Mouse (Mus musculus) heart, adult 2 months (tissue): ENCODE measurements around the gene Cbr1. TPM values are rescaled to one million over a fixed set of nuclear protein-coding genes. Genes with fewer than 3 reads are reported as not detected.
"Not testable (repeated sequence)": the region's sequence is repeated elsewhere in the genome, so short reads cannot be mapped to it uniquely, and the experiment has no call there.

Source experiments
- DNase-seq, 2 experiments: peaks; one replicate each; pipeline ENCODE4 v3.0.0; 2021
- H3K27ac ChIP-seq: fragments of 200-600 bp; 2 replicates; pipeline ENCODE4 v1.8.1; 2022
- H3K27me3 ChIP-seq: fragments of 200-500 bp; 2 replicates; pipeline ENCODE4 v1.6.1; 2012; ENCODE audit warnings: mild to moderate bottlenecking, low read length, inconsistent platforms, mixed read lengths; ENCODE audit not compliant: control insufficient read depth, insufficient read depth
- H3K36me3 ChIP-seq: fragments of 200-500 bp; 2 replicates; pipeline ENCODE4 v1.6.1; 2012; ENCODE audit warnings: low read length, inconsistent platforms; ENCODE audit not compliant: control insufficient read depth, insufficient read depth
- H3K4me1 ChIP-seq: fragments of 200-500 bp; 2 replicates; pipeline ENCODE4 v1.6.1; 2011; ENCODE audit warnings: low read length; ENCODE audit not compliant: control insufficient read depth, insufficient read depth
- H3K4me3 ChIP-seq: fragments of 200-600 bp; 2 replicates; pipeline ENCODE4 v1.8.1; 2022
- H3K79me2 ChIP-seq: fragments of 200-500 bp; replicated peaks from 2 replicates; pipeline ENCODE4 v1.6.1; 2012; ENCODE audit warnings: mild to moderate bottlenecking, inconsistent platforms, low read length, moderate library complexity, mixed read lengths; ENCODE audit not compliant: control insufficient read depth, insufficient read depth
- H3K9ac ChIP-seq: fragments of 200-500 bp; 2 replicates; pipeline ENCODE4 v1.6.1; 2012; ENCODE audit warnings: low read depth, mild to moderate bottlenecking, control low read depth, inconsistent platforms, low read length, mixed read lengths
- CTCF ChIP-seq: fragments of 200-600 bp; IDR thresholded peaks from 2 replicates; pipeline ENCODE4 v1.8.1; 2022; ENCODE audit warnings: antibody characterized with exemption, mild to moderate bottlenecking, moderate library complexity
- EP300 ChIP-seq: fragments of 200-500 bp; IDR thresholded peaks from 2 replicates; pipeline ENCODE4 v1.6.1; 2011; ENCODE audit warnings: low read depth, low read length, control low read depth; ENCODE audit not compliant: insufficient read depth
- POLR2A ChIP-seq: fragments of 200-500 bp; IDR thresholded peaks from 2 replicates; pipeline ENCODE4 v1.6.1; 2011; ENCODE audit warnings: mild to moderate bottlenecking, low read depth, low read length, control low read depth; ENCODE audit not compliant: insufficient read depth
- WGBS: fragments of 180-500 bp; shearing (Covaris S2); methylation state at CpG from one replicate; pipeline ENCODE4 v1.1.7; 2018; 5-methylcytosine and 5-hydroxymethylcytosine counted together
- intact Hi-C: fragments of 180-260 bp; cut with DNase I; formaldehyde crosslinking; loops from one replicate; pipeline ENCODE4 v1.15.1; 2025
- polyA plus RNA-seq: library from polyadenylated mRNA; depleted of rRNA; stranded (reverse); fragments of >200 nt; gene quantifications from 2 replicates; pipeline ENCODE4 v1.2.3, GENCODE M21; 2012
- total RNA-seq, 2 experiments: library from RNA; stranded (reverse); gene quantifications; 2 replicates each; pipeline ENCODE4 v1.2.3; 2021

The Cbr1 gene
- total and polyA plus RNA-seq, 3 experiments = 28.3 to 45.5 (median 32.0) TPM

- H3K4me3 ChIP-seq = no peak overlapping the region
- H3K27ac ChIP-seq = no peak overlapping the region
- H3K4me1 ChIP-seq = no peaks in the 10 kb centered on the region
- no peaks in the 10 kb centered on the region for H3K27me3 ChIP-seq
- intact Hi-C loops = loop anchor here (10.0 kb wide), 1 partner anchor 150 kb away; no protein-coding TSS in a partner anchor
- WGBS = 22% methylated on average over 5 of the region's 5 CpGs
- no peaks in the 10 kb centered on the region for H3K79me2 ChIP-seq
- peak; percentile 56 to 78 for DNase-seq
- TF ChIP-seq EP300 (0 out of 2 replicates have a peak, but pooled peaks have one; percentile 32), POLR2A (no peak), CTCF (peak; percentile 86)
- no peak overlapping the region for H3K9ac ChIP-seq
- no peaks in the 10 kb centered on the region for H3K36me3 ChIP-seq
These were observed 9.6 kb downstream of the Cbr1 start for GRCm38 (mm10) chr16:93615118-93615870.

GRCm38 (mm10) chr16:93623759-93624158 lies 18.1 kb downstream of the Cbr1 start:
- H3K4me3 ChIP-seq, H3K4me1 ChIP-seq, H3K27me3 ChIP-seq, H3K36me3 ChIP-seq, H3K79me2 ChIP-seq, DNase-seq, intact Hi-C loops, H3K27ac ChIP-seq, H3K9ac ChIP-seq: not testable (repeated sequence)
- 74% methylated on average over 4 of the region's 4 CpGs for WGBS

- H3K27ac ChIP-seq = no peak overlapping the region
- TF ChIP-seq EP300 (no peak), POLR2A (no peak), CTCF (no peak)
- H3K79me2 ChIP-seq = no peaks in the 10 kb centered on the region
- no peak overlapping the region for H3K9ac ChIP-seq
- 76% methylated on average over 4 of the region's 4 CpGs for WGBS
- no peaks in the 10 kb centered on the region for H3K36me3 ChIP-seq
- H3K4me1 ChIP-seq = no peaks in the 10 kb centered on the region
- H3K4me3 ChIP-seq = no peak overlapping the region
- no peak for DNase-seq
- intact Hi-C loops = no loop called here
- H3K27me3 ChIP-seq = no peaks in the 10 kb centered on the region
These were observed 19.0 kb downstream of the Cbr1 start for GRCm38 (mm10) chr16:93624671-93625070.

GRCm38 (mm10) chr16:93626745-93627144 lies 21.1 kb downstream of the Cbr1 start:
- no peaks in the 10 kb centered on the region for H3K4me1 ChIP-seq
- no peaks in the 10 kb centered on the region for H3K36me3 ChIP-seq
- intact Hi-C loops = no loop called here
- no peak overlapping the region for H3K9ac ChIP-seq
- H3K27ac ChIP-seq = no peak overlapping the region
- no peak overlapping the region for H3K4me3 ChIP-seq
- DNase-seq = no peak
- H3K79me2 ChIP-seq = no peaks in the 10 kb centered on the region
- TF ChIP-seq POLR2A (no peak), EP300 (no peak), CTCF (peak; percentile 64)
- H3K27me3 ChIP-seq = no peaks in the 10 kb centered on the region
- WGBS = 3% methylated on average over 1 of the region's 1 CpGs

GRCm38 (mm10) chr16:93627761-93628400 lies 22.2 kb downstream of the Cbr1 start, which contains the start of gene Gm5678:
Gene Gm5678 (plus strand): TSS chr16:93628097.
- intact Hi-C loops = no loop called here
- no peaks in the 10 kb centered on the region for H3K36me3 ChIP-seq
- 78% methylated on average over 23 of the region's 23 CpGs for WGBS
- no peaks in the 10 kb centered on the region for H3K27me3 ChIP-seq
- H3K9ac ChIP-seq = no peak within 1 kb of the TSS
- H3K4me3 ChIP-seq = no peak within 1 kb of the TSS
- no peak within 1 kb of the TSS for H3K27ac ChIP-seq
- DNase-seq = no peak
- no peaks in the 10 kb centered on the region for H3K79me2 ChIP-seq
- H3K4me1 ChIP-seq = no peaks in the 10 kb centered on the region
- TF ChIP-seq POLR2A (no peak), CTCF (no peak)

- Histone ChIP-seq H3K36me3 (no peaks in the 10 kb centered on the region), H3K27me3 (no peaks in the 10 kb centered on the region), H3K4me3 (no peak overlapping the region), H3K9ac (no peak overlapping the region), H3K4me1 (no peaks in the 10 kb centered on the region), H3K27ac (no peak overlapping the region), H3K79me2 (no peaks in the 10 kb centered on the region)
- intact Hi-C loops = no loop called here
- WGBS = 36% methylated on average over 4 of the region's 4 CpGs
- no peak for DNase-seq
- no peak for TF ChIP-seq POLR2A
- TF ChIP-seq EP300 = no peak
These were observed 38.4 kb downstream of the Cbr1 start for GRCm38 (mm10) chr16:93644006-93644405.
